Mouse (Mus musculus) gastrocnemius, postnatal 14 days (tissue): ENCODE data around the gene Slc29a1. TPM values are rescaled to one million over a fixed set of nuclear protein-coding genes. Genes with fewer than 3 reads are reported as not detected.
A peak's percentile ranks its signal among the peaks of the same experiment; 100 is the strongest.

Experiments used
- DNase-seq: peaks from one replicate; pipeline ENCODE4 v3.0.0; 2021; ENCODE audit warnings: mixed read lengths
- intact Hi-C: fragments of 180-260 bp; cut with DNase I; formaldehyde crosslinking; loops from one replicate; pipeline ENCODE4 v1.15.1; 2025; ENCODE audit warnings: low total_unique reads
- total RNA-seq, 2 experiments: library from RNA; stranded (reverse); gene quantifications; 2 replicates each; pipeline ENCODE4 v1.2.3; 2021

The Slc29a1 gene
- total RNA-seq, 2 experiments from 2014 or later = 59.2 to 71.6 TPM

DNA sequence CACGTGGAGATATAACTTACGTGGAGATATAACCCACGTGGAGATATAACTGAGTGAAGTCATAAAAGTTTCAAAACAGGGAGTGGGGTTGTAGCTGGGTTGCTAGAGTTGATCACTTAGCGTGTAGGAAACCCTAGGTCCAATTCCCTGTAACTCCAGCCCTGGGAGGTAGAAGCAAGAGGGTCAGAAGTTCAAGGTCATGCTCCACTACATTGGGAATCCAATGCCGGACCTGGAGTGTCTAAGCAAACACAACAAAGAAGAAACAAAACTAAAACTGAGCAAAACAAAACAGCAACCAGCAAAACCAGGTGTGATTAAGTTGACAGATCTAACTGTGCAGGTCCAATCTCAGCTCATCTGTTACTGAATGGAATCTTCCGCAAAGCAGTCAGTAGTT is 18.2 kb upstream of the Slc29a1 start:
- intact Hi-C loops = no loop called here
- no peak for DNase-seq

GRCm38 (mm10) chr17:45616679-45617078 is 17.3 kb upstream of the Slc29a1 start:
- no peak for DNase-seq
- intact Hi-C loops = no loop called here

DNA sequence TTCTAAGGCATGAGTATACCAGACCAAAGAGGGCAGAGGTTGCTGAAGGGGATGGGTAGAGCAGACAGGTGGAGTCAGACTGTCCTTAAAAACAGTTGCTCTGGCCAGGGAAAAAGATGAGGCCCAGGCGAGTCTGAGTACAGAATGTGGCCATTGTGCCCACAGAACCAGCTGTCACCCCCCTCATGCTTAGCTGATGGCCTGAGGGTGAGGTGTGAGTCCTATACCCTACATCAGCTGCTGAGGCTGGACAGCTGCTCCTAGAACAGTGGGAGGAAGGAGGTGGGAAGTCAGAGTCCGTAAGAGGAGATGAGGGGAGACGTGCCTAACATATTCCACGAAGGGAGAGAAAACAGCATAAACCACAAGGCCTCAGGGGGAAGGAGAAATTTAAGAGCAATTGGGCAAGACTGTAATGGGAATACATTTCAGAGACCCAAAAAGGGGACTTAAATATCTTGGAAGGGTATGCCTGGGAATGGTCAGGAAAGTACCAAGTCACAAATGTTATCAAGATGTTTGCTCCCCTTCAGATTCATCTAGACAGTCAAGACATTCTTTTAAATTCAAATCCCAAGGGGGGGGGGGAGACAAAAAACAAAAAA is 16.7 kb upstream of the Slc29a1 start:
- intact Hi-C loops = no loop called here

DNA sequence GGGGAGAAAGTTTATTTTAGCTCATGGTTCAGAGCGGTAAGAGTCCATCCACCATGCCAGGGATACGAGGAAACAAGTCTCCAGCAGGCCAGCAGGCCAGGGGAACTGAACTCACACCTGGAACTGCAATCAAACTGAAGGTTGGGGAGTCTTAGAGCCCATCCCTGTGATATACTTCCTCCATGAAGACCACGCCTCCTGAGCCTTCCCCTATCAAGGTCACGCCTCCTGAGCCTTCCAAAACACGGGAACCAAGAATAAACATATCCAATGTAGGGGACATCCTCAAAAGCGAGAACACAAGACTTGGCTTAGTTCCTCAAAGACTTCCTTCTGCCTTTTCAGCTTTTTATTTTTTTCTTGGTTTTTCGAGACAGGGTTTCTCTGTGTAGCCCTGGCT is 13.5 kb upstream of the Slc29a1 start:
- intact Hi-C loops = no loop called here
- no peak for DNase-seq

More for the DNA sequence above, 16.7 kb upstream of the Slc29a1 start:
- DNase-seq = no peak

DNA sequence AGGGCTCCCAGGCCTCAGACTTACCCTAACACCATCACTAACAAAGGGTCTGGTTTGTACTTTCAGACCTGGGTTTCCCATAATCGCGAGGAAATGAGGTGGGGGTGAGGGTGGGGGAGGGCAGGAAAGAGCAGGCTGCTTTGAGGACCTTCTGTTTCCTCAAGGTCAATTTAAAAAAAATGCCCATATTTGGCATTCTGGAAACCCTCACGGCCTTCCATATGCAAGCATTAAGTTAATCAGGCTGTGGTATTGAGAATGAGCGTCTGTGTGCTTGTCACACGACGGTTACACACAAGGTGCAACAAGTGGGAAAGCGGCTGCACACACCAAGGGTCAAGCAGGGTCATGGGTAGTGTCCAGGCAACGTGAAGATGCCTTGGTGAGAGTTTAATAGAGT is 12.6 kb upstream of the Slc29a1 start:
- intact Hi-C loops = no loop called here

GRCm38 (mm10) chr17:45610144-45610866 is 10.9 kb upstream of the Slc29a1 start:
- intact Hi-C loops = no loop called here
- DNase-seq = no peak

More for the DNA sequence above, 12.6 kb upstream of the Slc29a1 start:
- DNase-seq = no peak

DNA sequence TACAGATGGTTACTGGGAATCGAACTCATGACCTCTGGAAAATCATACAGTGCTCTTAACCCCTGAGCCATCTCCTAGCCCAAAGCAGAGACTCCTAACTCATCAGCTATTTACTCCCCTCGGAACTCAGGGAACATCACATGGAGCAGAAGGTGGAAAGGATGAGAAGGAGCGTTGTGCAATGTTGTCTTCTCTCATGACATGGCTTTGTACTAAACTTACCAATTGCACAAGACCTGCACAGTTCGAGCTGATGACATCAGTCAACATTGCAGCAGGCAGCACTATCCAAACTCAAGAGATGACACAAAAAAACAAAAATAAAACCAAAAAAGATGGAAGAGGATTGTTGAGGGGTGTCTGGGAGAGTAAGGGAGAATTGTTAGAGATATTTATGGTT is 9.0 kb upstream of the Slc29a1 start:
- no peak for DNase-seq
- intact Hi-C loops = no loop called here

DNA sequence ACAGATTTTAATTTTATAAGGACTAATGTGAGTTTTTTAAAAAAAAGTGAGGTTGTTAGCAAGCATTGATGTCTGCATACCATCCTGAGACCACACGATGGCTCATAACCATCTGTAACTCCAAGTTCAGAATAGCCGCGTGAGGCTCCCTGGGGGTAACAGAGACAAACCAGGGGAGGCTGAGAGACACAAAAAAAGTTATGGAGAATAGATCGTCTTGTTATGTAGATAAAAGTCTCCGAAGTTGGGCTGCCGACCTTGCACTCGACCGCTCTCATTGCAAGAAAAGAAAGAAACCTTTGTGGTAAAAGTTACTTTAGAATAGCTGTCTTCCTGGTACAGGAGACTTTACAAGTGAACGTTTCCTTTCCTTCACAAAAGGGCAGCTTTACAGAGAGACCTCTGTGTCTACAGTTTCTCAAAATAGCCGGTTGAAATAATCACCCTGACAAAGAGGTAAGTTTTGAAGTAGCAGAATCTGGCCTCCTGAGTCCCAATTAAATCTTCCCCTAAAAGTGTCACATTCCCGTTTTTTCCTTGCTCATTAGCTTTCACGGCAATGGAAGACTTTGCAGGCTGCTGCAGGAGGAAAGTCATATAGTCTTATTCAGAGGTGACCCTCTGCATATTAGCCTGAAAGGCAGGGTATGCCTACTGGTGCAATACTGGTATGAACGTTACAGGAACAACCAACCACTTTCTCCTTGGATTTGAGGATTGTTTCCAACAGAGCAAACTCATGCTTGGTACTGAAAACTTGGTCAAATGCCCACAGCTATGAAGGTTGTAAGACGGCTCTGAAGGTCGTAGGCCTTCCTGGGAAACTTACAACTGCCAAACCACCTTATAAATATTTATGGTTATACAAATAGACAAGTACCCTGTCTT is 7.8 kb upstream of the Slc29a1 start:
- no peak for DNase-seq

DNA sequence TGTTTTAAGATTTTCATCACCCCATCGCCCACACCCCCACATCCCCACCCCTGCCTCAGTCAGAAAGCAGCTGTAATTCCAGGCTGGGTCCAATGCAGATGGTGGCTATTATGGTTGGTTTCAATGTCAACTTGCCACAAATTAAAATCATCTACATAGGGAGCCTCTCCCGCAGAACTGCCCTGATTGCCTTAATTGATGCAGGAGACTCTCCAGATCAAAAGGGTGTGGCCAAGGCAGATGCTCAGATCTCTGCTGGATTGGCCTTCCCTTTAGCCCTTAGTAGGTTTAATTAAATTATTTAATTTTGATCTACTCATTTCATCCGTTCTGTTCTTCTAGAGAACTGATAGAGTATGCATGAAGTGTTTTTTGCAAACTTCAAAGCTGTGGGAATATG is 3.6 kb upstream of the Slc29a1 start:
- intact Hi-C loops = no loop called here
- no peak for DNase-seq

More for the DNA sequence above, 7.8 kb upstream of the Slc29a1 start:
- intact Hi-C loops = no loop called here

GRCm38 (mm10) chr17:45601877-45602304 is 2.5 kb upstream of the Slc29a1 start, which contains the start of gene Mymx:
TSS of gene Mymx (minus strand) at chr17:45602102.
- intact Hi-C loops = no loop called here
- no peak for DNase-seq

DNA sequence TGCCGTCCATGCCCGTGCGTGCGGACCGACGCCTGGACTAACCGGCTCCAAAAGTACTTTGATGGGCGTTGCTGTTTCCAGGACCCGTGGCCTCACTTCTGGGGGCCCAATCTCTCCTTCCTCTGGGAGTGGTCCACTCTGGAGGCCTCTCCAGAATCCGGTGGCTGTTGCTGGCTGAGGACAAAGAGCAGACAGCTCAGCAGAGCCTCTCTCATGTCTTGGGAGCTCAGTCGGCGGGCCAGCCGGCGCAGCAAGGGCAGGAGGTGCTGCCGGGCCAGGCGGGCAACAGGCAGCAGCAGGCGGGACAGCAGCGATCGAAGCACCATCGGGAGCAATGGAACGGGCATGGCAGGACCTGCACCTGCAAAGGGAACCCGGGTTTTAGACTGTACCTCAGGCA is 1.9 kb upstream of the Slc29a1 start:
- intact Hi-C loops = no loop called here
- no peak for DNase-seq

GRCm38 (mm10) chr17:45600267-45600666 is 861 bp upstream of the Slc29a1 start:
- no peak for DNase-seq
- intact Hi-C loops = no loop called here

DNA sequence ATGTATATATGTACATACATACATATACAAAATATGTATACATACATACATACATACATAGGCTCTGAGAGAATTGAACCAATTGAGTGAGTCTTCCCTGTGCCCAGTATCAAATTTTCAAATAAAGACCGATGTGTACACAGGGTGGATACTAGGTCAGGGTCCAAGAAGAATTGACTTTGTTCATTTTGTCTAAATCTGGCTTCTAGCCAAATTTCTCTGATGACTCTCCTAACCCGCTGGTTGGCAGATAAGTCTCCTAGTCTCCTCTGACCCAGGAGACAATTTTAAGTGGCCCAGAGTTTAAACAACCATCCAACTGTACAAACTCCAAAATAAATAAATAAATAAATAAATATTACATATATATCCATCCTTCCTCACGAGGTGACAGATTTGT is 515 bp downstream of the Slc29a1 start:
- DNase-seq = no peak
- intact Hi-C loops = no loop called here

DNA sequence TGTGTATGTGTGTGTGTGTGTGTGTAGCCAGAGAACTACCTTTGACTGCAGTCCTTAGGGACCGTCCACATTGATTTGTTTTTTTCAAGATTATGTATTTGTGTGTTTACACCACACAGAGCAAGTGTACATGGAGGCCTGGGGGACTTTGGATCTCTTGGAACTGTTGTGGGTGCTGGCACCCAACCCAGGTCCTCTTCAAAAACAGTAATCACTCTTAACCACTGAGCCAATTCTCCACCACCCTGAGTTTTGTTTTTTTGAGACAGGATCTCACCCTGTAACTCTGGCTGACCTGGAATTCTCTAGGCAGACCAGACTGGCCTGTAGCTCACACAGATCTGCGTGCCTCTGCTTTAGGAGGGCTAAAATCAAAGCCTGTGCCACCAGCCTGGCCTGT is 1.0 kb downstream of the Slc29a1 start:
- DNase-seq = no peak
- intact Hi-C loops = no loop called here

GRCm38 (mm10) chr17:45597787-45598186 is 1.6 kb downstream of the Slc29a1 start:
- intact Hi-C loops = no loop called here
- no peak for DNase-seq

GRCm38 (mm10) chr17:45596631-45597396 is 2.6 kb downstream of the Slc29a1 start:
- intact Hi-C loops = no loop called here
- DNase-seq = peak; percentile 90

- no peak for DNase-seq
- intact Hi-C loops = no loop called here
Observed at GRCm38 (mm10) chr17:45595736-45596390, 3.5 kb downstream of the Slc29a1 start.

DNA sequence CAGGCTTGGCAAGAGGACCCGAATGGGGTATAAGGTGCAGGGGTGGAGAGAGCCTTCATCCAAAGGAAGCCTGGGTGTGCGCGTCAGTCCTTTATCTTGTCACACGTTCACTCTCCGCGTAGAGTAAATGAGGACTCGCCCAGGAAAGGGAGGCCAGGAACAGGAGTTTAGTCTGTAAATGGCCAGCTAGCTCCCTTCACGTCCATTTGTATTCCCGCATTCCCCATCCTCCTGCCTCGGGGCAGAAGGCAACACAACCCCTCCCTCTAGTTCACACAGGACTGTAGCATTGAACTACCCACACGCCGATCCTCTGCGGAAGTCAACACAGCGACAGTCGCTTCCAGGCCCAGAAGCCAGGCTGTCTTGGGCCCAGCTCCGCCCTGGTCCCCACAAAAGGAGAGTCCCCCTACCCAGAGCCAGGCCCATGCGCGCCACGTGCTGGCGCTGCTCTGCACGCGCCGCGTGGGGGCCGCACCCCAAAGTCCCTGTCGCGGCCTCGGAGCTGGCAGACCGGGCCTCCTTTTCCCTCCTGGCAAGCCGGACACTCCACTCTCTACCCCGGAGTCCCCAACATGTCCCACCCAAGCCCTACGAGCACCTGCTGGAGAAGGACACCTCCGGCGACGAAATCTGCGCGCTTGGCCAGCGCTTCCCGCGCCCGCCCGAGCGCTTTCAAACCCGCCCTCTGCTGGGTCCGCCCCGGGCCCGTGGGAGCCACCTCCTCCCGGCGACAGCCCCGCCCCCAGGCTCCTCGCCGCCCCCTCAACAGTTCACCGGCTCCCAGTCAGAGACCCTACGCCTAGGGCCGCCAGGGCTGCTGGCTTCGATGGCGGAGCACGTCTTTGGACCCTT is 4.3 kb downstream of the Slc29a1 start:
- intact Hi-C loops = loop anchor here (5.0 kb wide), 1 partner anchor 32 kb away; no protein-coding TSS in a partner anchor

More for the DNA sequence above, 4.3 kb downstream of the Slc29a1 start:
- DNase-seq = peak; percentile 90
